Mouse (Mus musculus) limb, embryonic 15.5 days (tissue): Measurements from ENCODE around the gene Gm10309. TPM values are rescaled to one million over a fixed set of nuclear protein-coding genes. Genes with fewer than 3 reads are reported as not detected.
A peak's percentile ranks its signal among the peaks of the same experiment; 100 is the strongest.

Source experiments
- ATAC-seq: fragments of 200-750 bp; cut with Nextera tagmentation; 2 replicates; pipeline ENCODE4 v1.8.0; 2017; ENCODE audit warnings: low read depth, moderate TSS enrichment; ENCODE audit not compliant: insufficient number of reproducible peaks, low FRiP score, low TSS enrichment
- H3K27ac ChIP-seq: fragments of 300-500 bp; sonication (generic); 2 replicates; pipeline ENCODE4 v1.5.1; 2015; ENCODE audit warnings: moderate library complexity, mild to moderate bottlenecking, inconsistent platforms
- H3K27me3 ChIP-seq: fragments of 300-500 bp; sonication (generic); 2 replicates; pipeline ENCODE4 v1.6.1; 2015; ENCODE audit warnings: inconsistent platforms
- H3K36me3 ChIP-seq: fragments of 300-500 bp; sonication (generic); 2 replicates; pipeline ENCODE4 v1.6.1; 2015; ENCODE audit warnings: inconsistent platforms
- H3K4me1 ChIP-seq: fragments of 300-500 bp; sonication (generic); 2 replicates; pipeline ENCODE4 v1.6.1; 2015; ENCODE audit warnings: inconsistent platforms
- H3K4me2 ChIP-seq: fragments of 300-500 bp; sonication (generic); 2 replicates; pipeline ENCODE4 v1.6.1; 2015; ENCODE audit warnings: mild to moderate bottlenecking, inconsistent platforms
- H3K4me3 ChIP-seq: fragments of 300-500 bp; sonication (generic); 2 replicates; pipeline ENCODE4 v1.5.1; 2015; ENCODE audit warnings: mild to moderate bottlenecking, inconsistent platforms
- H3K9ac ChIP-seq: fragments of 300-500 bp; sonication (generic); 2 replicates; pipeline ENCODE4 v1.6.1; 2015; ENCODE audit warnings: inconsistent platforms
- H3K9me3 ChIP-seq: fragments of 300-500 bp; sonication (generic); 2 replicates; pipeline ENCODE4 v1.6.1; 2016; ENCODE audit warnings: inconsistent platforms
- WGBS: fragments of 180-500 bp; shearing (Covaris S2); methylation state at CpG from one replicate; pipeline ENCODE4 v1.1.7; 2015; 5-methylcytosine and 5-hydroxymethylcytosine counted together
- polyA plus RNA-seq: library from polyadenylated mRNA; unstranded; fragments of >200 nt; fragmentation: Nextera tagmentation; extraction: Ambion mirVana; gene quantifications from 2 replicates; pipeline ENCODE4 v1.2.1, GENCODE M21; 2015

The Gm10309 gene
- polyA plus RNA-seq = 0.34 and 0.47 TPM in 2 replicates

DNA sequence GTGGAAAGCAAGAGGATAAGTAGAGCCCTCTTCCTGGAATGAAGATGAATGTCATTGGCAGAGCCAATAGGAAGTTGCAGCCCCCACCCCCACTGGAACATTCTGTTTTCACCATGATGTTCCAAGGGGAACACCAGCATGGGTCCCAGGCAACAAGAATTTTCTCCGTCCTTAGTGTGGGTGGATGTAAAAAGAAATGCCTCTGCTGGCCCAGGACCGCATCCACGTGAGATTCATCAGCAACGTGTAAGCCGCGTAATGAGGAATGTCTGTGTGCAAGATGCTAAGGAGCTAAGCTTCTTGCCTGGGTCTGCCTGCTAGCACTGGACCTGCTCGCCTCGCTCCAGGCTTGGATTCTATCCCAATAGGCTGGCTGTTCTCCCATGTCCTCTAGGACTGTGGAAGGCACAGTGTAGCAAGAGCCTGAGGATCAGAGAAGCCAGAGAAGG lies at the start of gene Gm10309:
TSS of gene Gm10309 (minus strand) at position 50 of the 449 bp plus-strand sequence.
- Histone ChIP-seq H3K4me3 (no peak within 1 kb of the TSS), H3K4me1 (peaks cover 21% of the 10 kb centered on the region), H3K9ac (no peak within 1 kb of the TSS), H3K27ac (no peak within 1 kb of the TSS), H3K36me3 (no peaks in the 10 kb centered on the region), H3K4me2 (no peak within 1 kb of the TSS), H3K9me3 (no peaks in the 10 kb centered on the region), H3K27me3 (no peaks in the 10 kb centered on the region)
- WGBS = 68% methylated on average over 8 of the region's 8 CpGs
- no peak for ATAC-seq

DNA sequence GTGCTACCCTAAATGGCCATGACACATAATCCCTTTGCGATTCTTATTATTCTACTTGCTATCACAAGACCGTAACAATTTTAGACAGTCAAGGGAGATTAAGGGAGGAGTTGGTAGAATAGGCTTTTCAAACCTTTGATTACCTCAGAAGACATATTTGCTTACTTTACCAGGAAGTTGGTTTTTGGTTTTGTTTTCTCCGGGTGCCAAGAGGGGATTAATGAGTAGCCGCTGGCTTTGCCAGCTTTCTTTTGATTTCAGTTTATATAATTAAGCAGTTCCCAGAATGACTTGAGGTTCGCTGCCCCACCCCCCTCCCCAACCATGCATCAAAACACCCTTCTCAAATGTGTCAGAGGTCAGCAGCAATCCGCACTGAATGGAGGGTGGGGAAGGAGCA lies 47.0 kb upstream of the Gm10309 start:
- Histone ChIP-seq H3K4me3 (no peak overlapping the region), H3K4me2 (no peak overlapping the region), H3K9ac (no peak overlapping the region), H3K9me3 (no peaks in the 10 kb centered on the region), H3K27me3 (no peaks in the 10 kb centered on the region), H3K36me3 (0 out of 2 replicates have a peak, but pooled peaks cover 3% of the 10 kb centered on the region), H3K4me1 (no peaks in the 10 kb centered on the region), H3K27ac (no peak overlapping the region)
- no peak for ATAC-seq
- 88% methylated on average over 6 of the region's 6 CpGs for WGBS

DNA sequence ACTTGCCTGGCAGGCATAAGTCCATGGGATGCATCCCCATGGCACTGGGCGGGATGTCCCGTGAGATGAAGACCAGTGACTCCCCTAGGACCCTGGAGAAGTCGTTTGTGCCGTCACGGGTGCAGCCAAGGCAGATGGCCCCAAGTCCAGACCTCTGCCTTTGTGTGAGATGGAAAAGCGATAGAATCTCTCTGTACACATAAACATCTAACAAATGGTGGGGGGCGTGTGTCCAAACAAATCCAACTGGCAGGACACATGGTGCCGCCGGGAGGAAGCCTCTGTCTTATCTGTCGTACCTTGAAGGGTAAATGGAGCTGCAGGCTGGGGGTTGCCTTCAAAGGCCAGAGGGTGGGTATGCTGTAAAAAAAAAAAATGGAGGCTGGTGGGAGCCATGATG lies 46.5 kb upstream of the Gm10309 start:
- Histone ChIP-seq H3K4me2 (no peak overlapping the region), H3K36me3 (0 out of 2 replicates have a peak, but pooled peaks cover 3% of the 10 kb centered on the region), H3K27me3 (no peaks in the 10 kb centered on the region), H3K4me1 (no peaks in the 10 kb centered on the region), H3K9ac (no peak overlapping the region), H3K27ac (no peak overlapping the region), H3K9me3 (no peaks in the 10 kb centered on the region), H3K4me3 (no peak overlapping the region)
- no peak for ATAC-seq
- WGBS = 84% methylated on average over 10 of the region's 10 CpGs

DNA sequence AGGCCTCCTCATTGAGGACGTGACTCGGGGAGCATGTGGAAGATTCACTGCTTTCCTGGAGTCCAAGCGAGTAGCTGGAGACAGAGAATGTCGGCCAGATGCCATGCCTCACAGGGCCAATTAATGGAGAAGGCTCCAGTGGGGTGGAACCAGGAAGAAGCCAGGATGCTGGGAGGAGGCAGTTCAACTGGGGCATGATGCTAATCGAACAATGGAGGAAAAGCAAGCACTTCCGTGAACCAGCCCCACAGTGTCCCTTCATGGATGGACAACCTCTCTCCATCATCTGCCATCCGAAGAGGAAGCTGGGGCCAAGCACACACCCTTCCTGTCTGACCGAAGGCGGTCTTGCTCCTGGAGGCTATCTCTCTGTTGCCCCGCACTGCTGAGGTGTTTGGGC lies 44.1 kb upstream of the Gm10309 start:
- Histone ChIP-seq H3K27ac (no peak overlapping the region), H3K36me3 (0 out of 2 replicates have a peak, but pooled peaks cover 3% of the 10 kb centered on the region), H3K4me1 (no peaks in the 10 kb centered on the region), H3K9me3 (no peaks in the 10 kb centered on the region), H3K9ac (no peak overlapping the region), H3K4me3 (no peak overlapping the region), H3K27me3 (no peaks in the 10 kb centered on the region), H3K4me2 (no peak overlapping the region)
- 88% methylated on average over 10 of the region's 10 CpGs for WGBS
- ATAC-seq = no peak

DNA sequence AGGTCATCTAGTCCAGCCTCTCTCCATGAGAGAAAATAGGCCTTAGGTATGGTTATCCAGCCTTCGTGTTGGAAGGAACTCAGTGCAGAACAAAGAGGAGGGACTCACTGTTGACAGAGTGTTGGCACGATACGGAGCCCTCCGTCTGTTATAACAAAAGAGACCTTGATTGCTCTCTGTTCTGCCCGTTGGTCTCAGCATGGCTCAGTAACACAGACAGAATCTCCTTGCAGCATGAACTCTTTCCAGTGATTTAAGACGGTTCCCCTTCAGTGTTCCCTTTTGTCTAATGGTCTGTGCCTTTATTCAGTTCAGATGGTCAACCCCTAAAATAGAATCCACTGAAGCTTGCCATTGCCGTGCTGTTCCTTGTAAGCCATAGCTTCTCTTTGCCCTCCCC lies 41.5 kb upstream of the Gm10309 start:
- Histone ChIP-seq H3K4me3 (no peak overlapping the region), H3K36me3 (no peaks in the 10 kb centered on the region), H3K9me3 (no peaks in the 10 kb centered on the region), H3K27ac (no peak overlapping the region), H3K4me2 (no peak overlapping the region), H3K9ac (no peak overlapping the region), H3K4me1 (no peaks in the 10 kb centered on the region), H3K27me3 (no peaks in the 10 kb centered on the region)
- 86% methylated on average over 7 of the region's 7 CpGs for WGBS
- no peak for ATAC-seq

DNA sequence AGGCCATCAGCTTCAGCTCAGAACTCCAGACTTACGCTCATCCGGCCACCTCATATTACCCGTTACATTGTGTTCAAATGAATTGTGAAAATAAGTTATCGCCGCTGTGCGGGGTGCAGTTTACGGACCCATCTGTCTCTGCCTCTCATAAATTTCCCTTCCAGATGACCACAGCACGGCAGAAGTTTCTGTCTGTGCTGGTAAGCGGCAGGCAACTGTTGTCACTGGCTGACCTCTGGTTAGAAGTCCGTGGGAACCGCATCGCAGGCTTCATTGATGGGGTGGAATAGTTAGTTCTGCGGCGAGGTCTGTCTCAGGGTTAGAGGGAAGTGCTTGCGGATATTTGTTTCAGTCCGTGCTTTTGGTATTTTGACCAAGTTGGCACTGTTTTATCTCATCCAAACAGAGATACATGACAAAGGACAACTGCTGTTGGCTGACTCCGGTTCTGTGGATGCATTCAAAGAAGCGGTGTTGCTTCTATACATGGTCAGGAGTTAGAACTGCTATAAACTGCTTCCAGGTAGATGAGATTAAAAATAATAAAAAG lies 34.9 kb upstream of the Gm10309 start:
- Histone ChIP-seq H3K4me3 (no peak overlapping the region), H3K27me3 (no peaks in the 10 kb centered on the region), H3K27ac (no peak overlapping the region), H3K9ac (no peak overlapping the region), H3K4me1 (peaks cover 7% of the 10 kb centered on the region), H3K36me3 (no peaks in the 10 kb centered on the region), H3K4me2 (no peak overlapping the region), H3K9me3 (no peaks in the 10 kb centered on the region)
- 79% methylated on average over 18 of the region's 18 CpGs for WGBS
- no peak for ATAC-seq

DNA sequence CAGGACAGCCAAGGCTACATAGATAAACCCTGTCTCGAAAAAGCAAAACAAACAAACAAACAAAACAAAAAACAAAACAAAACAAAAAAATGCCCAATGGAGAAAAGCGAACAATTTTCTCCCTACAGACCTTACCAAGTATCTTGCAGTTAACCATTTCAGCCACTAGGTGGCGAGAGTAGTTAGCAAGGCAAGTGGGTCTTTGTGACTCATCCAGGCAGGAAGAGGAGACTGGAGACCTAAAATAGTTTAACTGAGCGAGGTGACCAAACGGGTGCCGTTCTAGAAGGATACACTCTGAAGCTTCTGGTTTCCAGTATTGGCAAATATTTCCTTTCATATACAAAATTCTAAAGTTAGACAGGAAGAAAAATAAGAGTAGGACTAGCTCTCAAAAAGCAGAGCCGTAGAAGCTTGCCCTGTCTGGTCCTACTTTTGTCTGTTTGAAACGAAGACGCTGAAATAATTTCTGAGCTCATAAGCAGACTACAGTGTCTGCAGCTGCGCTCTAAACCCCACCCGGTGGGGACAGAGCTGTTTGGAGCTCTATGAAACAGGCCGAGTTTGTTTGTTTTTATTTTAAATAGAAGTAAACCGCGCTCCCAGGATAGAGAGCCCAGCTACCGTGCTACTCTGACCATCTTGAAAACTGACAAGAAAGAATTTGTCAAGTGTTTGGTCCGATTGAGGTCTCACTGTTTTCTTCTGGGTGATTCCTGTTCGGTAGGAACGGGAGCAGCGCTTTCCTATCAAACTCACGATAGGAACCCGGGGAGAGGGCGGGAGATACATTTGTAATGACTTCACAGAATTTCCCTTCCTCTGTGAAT lies 31.0 kb upstream of the Gm10309 start:
- Histone ChIP-seq H3K9me3 (no peaks in the 10 kb centered on the region), H3K4me2 (peak overlapping the region; percentile 33), H3K27me3 (no peaks in the 10 kb centered on the region), H3K9ac (no peak overlapping the region), H3K27ac (peak overlapping the region; percentile 69), H3K4me3 (peak overlapping the region; percentile 24), H3K4me1 (peaks cover 12% of the 10 kb centered on the region), H3K36me3 (no peaks in the 10 kb centered on the region)
- 34% methylated on average over 22 of the region's 22 CpGs for WGBS
- 0 out of 2 replicates have a peak, but pooled peaks have one; percentile 68 for ATAC-seq

DNA sequence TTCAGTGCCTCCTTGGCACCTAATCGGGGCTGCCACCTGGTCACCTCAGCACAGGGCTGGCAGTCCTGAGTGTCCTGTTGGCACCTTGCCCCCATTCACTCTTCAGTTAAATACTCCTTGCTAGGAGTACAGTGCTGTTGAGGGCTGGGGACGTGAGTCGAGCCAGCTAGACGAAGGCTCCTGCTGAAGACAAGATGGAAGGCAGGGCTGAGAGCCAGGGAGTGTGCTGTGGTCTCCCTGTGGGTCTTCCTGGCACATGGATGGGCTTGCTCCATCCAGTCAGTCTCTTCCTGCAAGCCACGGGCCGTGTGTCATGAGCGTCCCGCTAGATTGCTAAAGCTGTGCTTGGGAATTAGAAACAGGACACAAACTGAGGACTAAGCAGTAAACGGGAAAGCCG lies 30.1 kb upstream of the Gm10309 start:
- ATAC-seq = no peak
- WGBS = 66% methylated on average over 10 of the region's 10 CpGs
- 0 out of 2 replicates have a peak overlapping the region, but pooled peaks have one; percentile 14 for H3K27ac ChIP-seq

DNA sequence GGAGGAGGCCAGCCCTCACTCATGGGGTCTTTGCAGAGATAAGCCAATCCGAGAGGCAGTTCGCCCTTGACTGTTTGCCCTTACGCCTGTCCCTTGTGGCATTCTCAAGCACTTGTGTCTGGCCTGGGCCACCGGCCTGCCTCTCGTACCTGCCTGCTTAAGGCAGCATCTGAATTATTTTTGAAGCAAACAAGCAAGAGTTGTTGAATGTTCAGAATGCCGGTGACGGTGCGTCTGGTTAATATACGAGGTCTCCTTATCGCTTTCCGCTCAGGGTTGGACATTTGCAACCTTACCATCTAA lies 28.5 kb upstream of the Gm10309 start:
- Histone ChIP-seq H3K4me1 (peaks cover 14% of the 10 kb centered on the region), H3K27ac (no peak overlapping the region), H3K36me3 (no peaks in the 10 kb centered on the region), H3K27me3 (no peaks in the 10 kb centered on the region), H3K4me2 (no peak overlapping the region), H3K9me3 (no peaks in the 10 kb centered on the region), H3K9ac (no peak overlapping the region), H3K4me3 (no peak overlapping the region)
- ATAC-seq = no peak
- WGBS = 84% methylated on average over 11 of the region's 11 CpGs

More for the DNA sequence above, 30.1 kb upstream of the Gm10309 start:
- Histone ChIP-seq H3K9me3 (no peaks in the 10 kb centered on the region), H3K27me3 (no peaks in the 10 kb centered on the region), H3K4me3 (no peak overlapping the region), H3K9ac (no peak overlapping the region), H3K4me1 (peaks cover 12% of the 10 kb centered on the region), H3K36me3 (no peaks in the 10 kb centered on the region), H3K4me2 (no peak overlapping the region)

DNA sequence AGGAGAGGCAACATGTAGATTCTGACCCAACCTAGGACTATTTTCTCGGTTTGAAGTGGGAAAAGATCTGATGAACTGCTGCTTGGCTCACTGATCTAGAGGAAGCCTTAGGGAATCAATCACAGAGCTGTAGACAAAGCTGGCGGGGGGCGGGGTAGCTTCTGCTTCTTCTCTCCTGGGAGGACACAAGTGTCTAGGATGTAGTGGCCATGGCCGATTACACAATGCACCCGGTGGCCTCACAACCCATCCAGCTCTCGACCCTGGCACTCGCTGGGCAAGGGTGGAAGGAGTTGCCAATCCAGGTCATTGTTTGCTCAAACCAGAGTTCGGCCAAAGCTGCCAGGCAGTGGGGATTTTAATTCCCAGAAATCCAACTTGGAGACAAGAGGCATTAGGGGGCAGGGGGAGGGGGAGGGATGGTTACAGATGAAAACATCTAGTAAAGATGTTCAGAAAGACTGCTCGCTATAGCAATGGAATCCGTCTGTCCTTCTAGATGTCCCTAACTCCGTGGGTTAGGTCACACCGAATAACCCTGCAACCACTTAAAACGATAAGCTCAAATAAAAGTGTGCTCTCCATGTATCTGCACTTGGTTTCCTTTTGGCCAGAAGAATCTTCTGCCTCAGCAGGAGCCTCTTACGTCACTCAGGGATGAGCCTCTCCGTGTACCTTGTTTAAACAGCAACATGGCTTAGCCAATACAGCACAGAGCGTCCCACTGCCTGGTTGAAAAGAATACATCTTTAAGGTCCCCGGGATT lies 27.9 kb upstream of the Gm10309 start:
- peaks cover 14% of the 10 kb centered on the region for H3K4me1 ChIP-seq
- no peak overlapping the region for H3K27ac ChIP-seq
- H3K27me3 ChIP-seq = no peaks in the 10 kb centered on the region
- H3K4me3 ChIP-seq = no peak overlapping the region
- WGBS = 78% methylated on average over 17 of the region's 17 CpGs
- no peak for ATAC-seq
- H3K9me3 ChIP-seq = no peaks in the 10 kb centered on the region
- H3K4me2 ChIP-seq = no peak overlapping the region
- H3K9ac ChIP-seq = no peak overlapping the region
- no peaks in the 10 kb centered on the region for H3K36me3 ChIP-seq

DNA sequence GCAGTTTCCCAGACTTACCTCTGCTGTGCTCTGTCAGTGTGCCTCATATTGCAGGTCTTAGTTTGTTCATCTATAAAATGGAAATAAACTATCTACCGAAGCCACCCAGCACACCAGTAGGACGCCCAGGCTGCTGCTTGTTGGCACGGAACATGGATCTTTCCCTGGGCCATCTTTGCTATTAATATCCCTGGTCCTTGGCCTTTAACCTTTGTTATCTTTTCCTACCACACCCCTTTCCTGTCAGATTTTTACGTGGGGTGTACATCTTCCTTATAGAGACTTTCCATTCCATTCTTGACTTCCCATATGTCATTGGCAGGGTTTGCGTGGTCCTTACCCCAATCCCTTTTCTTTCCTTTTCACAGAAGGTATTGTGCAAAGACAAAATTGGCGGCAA lies 26.2 kb upstream of the Gm10309 start:
- WGBS = 90% methylated on average over 6 of the region's 6 CpGs
- no peaks in the 10 kb centered on the region for H3K36me3 ChIP-seq
- no peak overlapping the region for H3K9ac ChIP-seq
- H3K9me3 ChIP-seq = no peaks in the 10 kb centered on the region
- no peak for ATAC-seq
- no peak overlapping the region for H3K4me3 ChIP-seq
- H3K27ac ChIP-seq = no peak overlapping the region
- no peaks in the 10 kb centered on the region for H3K27me3 ChIP-seq
- peaks cover 10% of the 10 kb centered on the region for H3K4me1 ChIP-seq
- H3K4me2 ChIP-seq = no peak overlapping the region

DNA sequence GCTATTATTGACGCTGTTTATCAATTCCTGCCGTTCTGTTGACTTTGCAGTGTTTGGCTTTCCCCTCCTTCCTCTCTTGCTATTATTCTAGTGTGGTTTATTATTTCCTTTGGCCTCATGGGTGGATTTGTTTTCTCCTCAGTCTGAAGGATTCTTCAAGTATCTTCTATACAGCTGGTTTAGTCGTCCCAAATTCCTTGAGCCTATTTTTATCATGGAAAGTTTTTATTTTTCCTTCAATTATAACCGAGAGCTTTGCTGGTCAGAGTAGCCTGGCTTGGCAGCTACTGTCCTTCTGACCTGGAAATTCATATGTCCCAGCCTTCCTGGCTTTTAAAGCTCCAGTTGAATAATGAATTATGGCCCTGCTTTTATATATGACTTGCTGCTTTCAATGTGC lies 24.4 kb upstream of the Gm10309 start:
- H3K4me1 ChIP-seq = peaks cover 8% of the 10 kb centered on the region; the same call in 1 of the 2 replicates
- no peaks in the 10 kb centered on the region for H3K9me3 ChIP-seq
- H3K27me3 ChIP-seq = no peaks in the 10 kb centered on the region
- no peak for ATAC-seq
- no peak overlapping the region for H3K9ac ChIP-seq
- H3K27ac ChIP-seq = no peak overlapping the region; the same call in 1 of the 2 replicates
- 62% methylated on average over 4 of the region's 4 CpGs for WGBS
- no peak overlapping the region for H3K4me3 ChIP-seq
- no peaks in the 10 kb centered on the region for H3K36me3 ChIP-seq
- H3K4me2 ChIP-seq = no peak overlapping the region
